Mouse (Mus musculus) cortical plate, adult 2 months (tissue): ENCODE results near the gene Adamts14.

Source experiments
- CTCF ChIP-seq: fragments of 200-500 bp; IDR thresholded peaks from 2 replicates; pipeline ENCODE4 v1.5.1; 2011; ENCODE audit warnings: mild to moderate bottlenecking, control low read depth, low read length; ENCODE audit not compliant: insufficient read depth; ENCODE audit errors: extremely low read depth
- POLR2A ChIP-seq: fragments of 200-500 bp; IDR thresholded peaks from 2 replicates; pipeline ENCODE4 v1.6.1; 2011; ENCODE audit warnings: mild to moderate bottlenecking, low read length, control low read depth; ENCODE audit not compliant: insufficient read depth; ENCODE audit errors: extremely low read depth

DNA sequence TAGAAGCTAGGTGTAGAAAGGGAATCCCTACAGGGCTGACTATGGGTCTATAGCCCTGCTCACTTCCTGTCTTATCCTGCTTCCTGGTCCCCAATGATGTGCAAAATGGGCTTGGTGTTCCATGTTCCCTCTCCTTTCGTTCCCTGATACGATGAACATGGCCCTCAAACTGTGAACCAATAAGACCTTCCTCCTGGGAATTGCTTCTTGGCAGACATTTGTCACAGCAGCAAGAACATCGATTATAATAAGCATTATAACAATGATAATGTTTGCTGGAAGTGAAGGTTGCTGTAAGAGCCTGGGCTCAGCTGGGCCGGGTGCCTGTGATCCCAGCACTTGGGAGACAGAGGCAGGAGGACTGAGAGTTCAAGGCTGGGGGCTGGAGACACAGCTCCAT lies 11.1 kb upstream of the Adamts14 start:
- no peak for TF ChIP-seq CTCF
- TF ChIP-seq POLR2A, result no peak
